Mouse (Mus musculus): ENCODE measurements around the gene Slc16a11.
A peak's percentile ranks its signal among the peaks of the same experiment; 100 is the strongest.

Gene Slc16a11

DNA sequence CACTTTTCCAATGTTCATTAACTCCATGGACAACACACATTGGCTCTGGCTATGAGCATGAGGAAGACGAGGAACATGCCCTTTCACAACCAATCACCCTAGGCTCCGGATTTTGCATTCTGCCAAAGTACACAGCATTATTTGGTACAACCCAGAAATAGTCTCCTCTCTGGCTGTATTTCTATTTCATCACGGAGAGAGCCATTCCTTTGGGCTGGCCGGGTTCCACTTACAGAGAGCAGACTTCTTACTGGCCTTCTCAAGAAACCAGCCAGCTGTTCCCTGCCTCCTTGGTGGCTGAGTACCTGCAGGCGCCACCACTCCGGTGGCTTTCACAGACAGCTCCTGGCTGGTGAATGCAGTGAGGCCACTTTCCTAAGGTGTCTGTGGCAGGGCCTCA, at the start of gene Slc16a11:
TSS of gene Slc16a11 (plus strand) at position 330 of the 400 bp plus-strand sequence.
- no peak for DNase-seq

DNA sequence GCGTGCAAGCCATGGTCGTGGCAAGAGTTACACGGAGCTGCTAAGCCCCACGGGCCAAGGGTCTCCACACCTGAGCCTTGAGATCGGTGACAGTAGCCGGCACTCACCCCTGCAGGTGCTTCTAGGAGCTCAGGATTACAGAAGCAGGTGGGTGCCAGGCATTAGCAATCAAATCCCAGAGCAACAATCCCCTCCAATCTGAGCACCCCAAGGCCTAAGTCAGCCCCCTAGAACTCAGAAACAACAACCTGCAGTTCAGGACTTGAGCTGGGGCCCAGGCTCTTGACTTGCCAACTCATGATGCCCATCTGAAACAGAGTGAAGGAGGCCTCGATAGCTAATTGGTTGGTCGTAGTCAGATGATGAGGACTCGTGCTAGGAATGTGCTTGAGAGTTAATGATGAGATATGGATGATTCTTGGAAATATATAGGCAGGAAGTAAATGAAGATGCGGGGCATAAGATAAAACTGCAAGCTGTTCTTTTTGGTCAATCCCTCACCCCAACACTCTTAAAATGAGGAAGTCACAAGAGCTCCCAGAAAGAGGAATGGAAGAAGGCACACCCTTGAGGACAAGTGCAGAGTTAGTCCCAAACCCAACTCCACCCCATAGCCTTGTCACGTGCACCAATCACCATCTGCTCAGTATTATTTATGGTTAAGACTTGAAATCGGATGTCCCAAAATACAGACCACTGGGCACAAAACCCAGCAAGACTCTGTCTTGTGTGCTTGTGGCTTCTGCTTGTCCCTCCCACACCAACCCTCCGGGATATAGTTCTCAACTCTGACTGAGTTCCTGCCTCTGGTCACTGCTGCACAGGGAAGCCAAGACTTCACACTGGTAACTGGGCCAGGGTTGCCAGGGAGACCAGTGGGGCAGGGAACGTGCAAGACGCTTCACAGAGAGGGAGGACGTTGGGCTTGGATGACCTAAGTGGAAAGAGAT, 46.3 kb upstream of the Slc16a11 start:
- DNase-seq, result peak; percentile 64

- DNase-seq, result no peak
Observed at GRCm38 (mm10) chr11:70168136-70168535, 44.4 kb upstream of the Slc16a11 start.

DNA sequence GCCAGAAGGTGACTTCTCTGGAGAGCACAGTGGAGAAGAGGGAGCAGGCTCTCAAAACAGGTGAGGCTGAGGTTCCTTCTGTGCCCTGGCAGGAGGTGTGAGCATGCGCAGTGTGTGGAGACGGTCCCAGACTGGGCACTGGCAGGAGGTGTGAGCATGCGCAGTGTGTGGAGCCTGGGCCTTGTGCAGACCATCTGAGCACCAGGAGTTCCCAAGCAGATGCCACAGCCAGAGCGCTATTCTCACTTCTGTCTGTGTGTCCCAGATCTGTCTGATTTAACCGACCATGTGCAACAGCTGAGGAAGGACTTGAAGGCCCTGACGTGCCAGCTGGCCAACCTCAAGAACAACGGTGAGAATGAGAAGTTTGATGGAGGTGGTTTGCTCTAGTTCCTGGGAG, 43.1 kb upstream of the Slc16a11 start:
- DNase-seq, result peak; percentile 7

DNA sequence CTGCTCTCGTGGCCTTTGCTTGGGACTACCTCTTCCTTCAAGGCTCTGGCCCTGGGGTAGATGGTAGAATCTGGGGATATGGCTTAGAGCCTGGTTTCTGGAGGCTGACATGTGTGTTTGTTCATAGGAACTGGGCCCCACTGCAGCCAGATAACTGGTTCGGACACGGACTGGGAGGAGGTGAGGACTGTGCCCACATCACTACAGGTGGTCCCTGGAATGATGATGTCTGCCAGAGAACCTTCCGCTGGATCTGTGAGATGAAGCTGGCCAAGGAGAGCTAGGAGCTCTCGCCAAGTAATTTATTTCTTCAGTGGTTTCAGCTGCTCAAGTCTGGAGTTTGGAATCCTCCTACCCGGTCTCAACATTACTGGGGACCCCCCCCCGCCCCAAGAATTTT, 42.3 kb upstream of the Slc16a11 start:
- no peak for DNase-seq

DNA sequence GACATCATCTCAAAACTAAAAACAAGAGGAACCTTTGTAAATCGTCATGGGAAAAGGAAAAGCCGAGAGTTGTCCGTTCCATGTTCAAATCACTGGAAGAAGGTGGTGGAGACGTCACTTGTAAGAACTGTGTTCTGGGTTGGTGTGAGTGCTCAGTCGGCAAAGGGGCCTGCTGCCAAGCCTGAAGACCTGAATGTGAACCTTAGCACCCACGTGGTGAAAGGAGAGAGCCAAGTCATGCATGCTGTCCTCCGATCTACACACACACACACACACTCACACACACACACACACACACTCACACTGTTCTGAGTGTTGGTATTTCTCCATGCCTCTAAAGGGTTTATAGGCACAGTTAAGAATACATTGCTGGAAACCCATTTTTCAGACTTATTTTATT, 41.4 kb upstream of the Slc16a11 start:
- no peak for DNase-seq

GRCm38 (mm10) chr11:70171847-70172246, 40.7 kb upstream of the Slc16a11 start:
- peak; percentile 52 for DNase-seq

DNA sequence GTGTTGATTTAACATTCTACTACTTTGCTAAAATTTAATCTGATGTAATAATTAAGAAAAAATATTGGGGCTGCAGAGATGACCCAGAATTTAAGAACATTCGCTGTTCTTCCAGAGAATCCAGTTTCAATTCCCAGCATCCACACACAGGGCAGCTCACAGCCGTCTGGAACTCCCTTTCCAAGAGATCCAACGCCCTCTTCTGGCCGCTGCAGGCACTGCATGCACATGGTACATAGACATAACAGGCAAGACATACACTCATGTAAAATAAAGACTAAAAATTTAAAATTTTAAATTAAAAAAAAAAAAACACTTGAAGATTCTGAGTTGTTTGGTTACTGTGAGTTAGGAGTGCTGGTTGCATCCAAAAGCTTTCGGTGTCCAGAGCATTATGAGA, 40.3 kb upstream of the Slc16a11 start:
- DNase-seq, result peak; percentile 3

- DNase-seq, result no peak
Observed at GRCm38 (mm10) chr11:70174491-70174890, 38.1 kb upstream of the Slc16a11 start.

GRCm38 (mm10) chr11:70177647-70178046, 34.9 kb upstream of the Slc16a11 start:
- DNase-seq, result peak; percentile 3

DNA sequence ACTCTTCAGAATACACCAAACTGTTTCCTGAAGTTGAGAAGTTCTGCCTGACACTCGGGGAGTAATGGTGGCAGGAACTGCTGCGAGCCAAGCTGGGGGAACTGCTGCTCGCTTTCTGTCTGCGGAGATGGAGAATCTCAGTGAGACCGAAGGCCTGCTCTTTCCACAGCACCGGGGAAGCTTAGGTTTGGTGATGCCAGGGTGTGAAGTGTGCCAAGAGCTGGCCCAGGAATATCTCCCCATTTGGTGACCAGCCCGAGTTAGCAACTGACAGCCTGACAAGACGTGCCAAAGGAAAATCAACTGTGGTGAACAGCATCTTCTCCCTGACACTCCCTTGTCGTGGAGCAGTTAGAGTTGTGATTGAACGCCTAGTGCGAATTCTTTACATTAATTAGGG, 34.2 kb upstream of the Slc16a11 start:
- no peak for DNase-seq

GRCm38 (mm10) chr11:70178756-70179155, 33.8 kb upstream of the Slc16a11 start:
- no peak for DNase-seq

- DNase-seq, result peak; percentile 71
Observed at GRCm38 (mm10) chr11:70179401-70179800, 33.2 kb upstream of the Slc16a11 start.

DNA sequence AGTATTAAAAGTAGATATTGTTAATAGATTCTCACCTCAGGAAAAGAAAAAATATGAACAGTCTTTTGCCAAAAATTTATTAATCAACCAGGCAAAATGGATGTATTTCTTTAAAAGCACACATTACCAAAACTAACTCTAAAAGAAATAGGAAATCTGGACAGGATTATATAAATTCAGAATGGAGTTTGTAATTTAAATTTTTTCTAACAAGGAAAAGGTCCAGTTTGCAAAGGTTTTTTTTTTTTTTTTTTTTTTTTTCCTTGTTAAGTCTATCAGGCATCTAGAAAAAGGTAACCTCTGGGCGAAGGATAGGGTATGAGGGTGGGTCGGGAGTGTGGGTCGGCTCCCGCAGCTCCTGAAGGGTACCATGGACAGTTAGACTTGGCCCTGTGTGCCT, 32.1 kb upstream of the Slc16a11 start:
- no peak for DNase-seq

GRCm38 (mm10) chr11:70185120-70185519, 27.4 kb upstream of the Slc16a11 start:
- no peak for DNase-seq

DNA sequence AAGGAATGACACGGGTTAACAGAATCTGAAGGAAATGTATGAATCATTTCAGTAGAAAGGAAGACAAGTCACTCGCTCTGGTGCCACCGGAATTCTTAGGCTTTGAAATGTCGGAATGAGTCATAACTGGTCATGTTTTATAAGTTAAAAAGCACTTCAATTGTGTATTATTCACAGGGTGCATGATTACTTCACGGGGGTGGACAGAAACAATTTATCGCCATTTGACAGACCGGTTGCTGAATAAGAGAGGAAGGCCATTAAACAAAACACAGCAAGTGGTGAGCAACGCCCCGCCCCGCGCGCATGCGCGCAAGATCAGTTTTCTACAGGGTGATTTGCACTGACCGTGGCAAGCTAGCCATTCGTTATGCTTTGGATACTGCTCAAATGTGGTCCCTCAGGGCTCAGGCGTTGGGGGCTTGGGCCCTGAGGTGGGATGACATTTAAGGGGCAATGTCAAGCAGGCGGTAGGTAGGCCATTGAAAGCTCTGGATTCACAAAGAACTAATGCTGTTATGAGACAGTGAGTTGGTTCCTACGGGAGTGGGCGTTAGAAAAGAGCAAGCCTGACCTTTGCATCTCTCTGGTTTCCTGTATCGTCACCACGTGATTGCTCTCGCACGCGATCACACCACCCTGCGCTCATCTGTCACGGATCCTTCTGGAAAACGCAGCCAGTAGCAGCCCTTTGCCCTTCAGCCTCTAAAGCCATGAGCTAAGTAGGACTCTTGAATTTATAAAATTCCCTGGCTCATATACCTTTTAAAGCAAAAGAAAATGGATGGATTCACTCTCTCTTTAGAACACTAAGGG, 23.0 kb upstream of the Slc16a11 start:
- no peak for DNase-seq

- DNase-seq, result no peak
Observed at GRCm38 (mm10) chr11:70191188-70191587, 21.4 kb upstream of the Slc16a11 start.

DNA sequence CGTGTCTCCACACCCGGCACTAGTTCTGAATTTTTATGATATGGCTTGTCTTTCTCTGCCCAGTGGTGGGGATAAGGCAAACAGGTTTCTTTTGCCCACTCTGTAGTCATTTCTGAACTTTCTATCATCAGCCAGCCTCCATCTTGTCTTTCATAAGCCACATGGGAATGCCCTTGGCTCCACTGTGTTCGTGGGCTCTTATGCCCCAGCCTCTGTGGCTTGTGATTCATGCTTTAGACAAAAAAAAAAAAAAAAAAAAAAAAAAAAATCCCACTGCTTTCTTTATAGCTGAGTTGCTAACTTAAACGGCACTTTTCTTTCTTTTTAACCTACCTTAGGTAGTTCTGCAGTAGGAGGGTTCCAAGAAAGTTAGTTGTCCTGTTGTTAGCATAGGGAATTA, 20.4 kb upstream of the Slc16a11 start:
- no peak for DNase-seq

DNA sequence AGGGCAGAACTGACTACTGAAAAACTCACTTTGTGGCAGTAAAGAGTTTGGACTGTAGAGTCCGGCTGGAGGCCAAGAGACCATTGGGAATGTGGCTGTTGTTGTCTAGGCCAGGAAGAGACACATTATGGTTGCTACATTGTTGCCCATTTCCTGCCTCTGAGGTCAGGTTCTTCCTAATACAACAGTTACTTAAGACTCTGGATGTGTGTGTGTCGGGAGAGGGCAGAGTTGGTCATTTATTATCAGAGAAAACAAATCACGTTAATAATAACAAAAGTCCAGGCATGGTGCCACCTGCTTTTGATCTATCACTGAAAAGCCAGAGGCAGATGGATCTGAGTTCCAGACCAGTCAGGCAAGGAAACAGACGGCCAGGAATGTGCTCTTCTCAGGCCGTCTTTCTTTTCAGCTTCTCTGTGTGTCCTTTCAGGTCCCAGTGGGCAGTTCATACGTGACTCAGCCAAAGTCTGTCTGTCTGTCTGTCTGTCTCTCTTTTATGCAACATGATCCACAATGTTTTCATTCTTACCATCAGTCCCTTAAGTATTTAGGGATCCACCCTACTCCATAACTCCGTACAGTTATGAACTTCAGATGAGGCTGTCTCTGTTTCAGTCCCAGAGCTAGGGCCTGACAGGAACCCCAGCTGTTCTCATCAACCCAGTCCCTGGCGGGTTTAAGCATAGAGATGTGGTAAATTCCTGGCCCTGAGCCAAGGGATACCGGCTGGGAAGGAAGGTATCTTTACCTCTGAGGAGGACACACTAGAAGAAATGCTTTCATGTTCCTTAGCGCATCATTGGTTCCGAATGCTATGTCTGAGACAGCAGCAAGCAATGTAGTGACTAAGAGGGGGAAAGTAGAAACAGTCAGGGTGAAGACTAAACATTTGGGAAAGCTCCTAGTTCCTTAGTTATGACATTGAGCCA, 18.9 kb upstream of the Slc16a11 start:
- DNase-seq, result no peak

DNA sequence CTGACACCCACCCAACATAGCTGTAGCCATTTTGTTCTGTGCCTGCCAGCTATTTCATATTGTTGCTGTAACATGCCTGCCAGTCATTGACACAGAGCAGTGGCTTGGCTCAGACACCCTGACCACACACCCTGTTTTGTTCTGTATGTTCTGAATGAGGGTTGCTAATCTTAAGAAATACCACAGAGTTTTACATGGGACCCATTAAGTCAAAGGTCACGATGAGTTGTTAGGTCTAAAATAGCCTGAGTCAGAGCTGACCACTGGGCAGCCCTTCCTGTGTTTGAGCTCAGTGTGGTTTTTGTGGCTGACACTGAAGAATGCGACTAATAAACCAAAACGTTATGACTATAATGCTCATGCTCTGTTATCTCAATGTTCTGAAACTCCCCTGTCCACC, 14.2 kb upstream of the Slc16a11 start:
- no peak for DNase-seq

GRCm38 (mm10) chr11:70199107-70199506, 13.4 kb upstream of the Slc16a11 start:
- DNase-seq, result no peak

GRCm38 (mm10) chr11:70200036-70200608, 12.4 kb upstream of the Slc16a11 start:
- no peak for DNase-seq

All from retina, postnatal 1 day (tissue).